Mouse (Mus musculus) heart, postnatal 0 days (tissue): Measurements from ENCODE around the gene Soat2. TPM values are rescaled to one million over a fixed set of nuclear protein-coding genes. Genes with fewer than 3 reads are reported as not detected.

ENCODE experiments used
- ATAC-seq: fragments of 200-750 bp; cut with Nextera tagmentation; 2 replicates; pipeline ENCODE4 v1.8.0; 2017; ENCODE audit warnings: low read depth, moderate number of reproducible peaks, moderate library complexity; ENCODE audit not compliant: insufficient read depth
- DNase-seq: peaks from one replicate; pipeline ENCODE4 v3.0.0-alpha.2; 2016; ENCODE audit warnings: low spot score
- H3K27ac ChIP-seq: fragments of 300-500 bp; sonication (generic); 2 replicates; pipeline ENCODE4 v1.5.1; 2014; ENCODE audit warnings: low read depth, mild to moderate bottlenecking
- H3K27me3 ChIP-seq: fragments of 300-500 bp; sonication (generic); 2 replicates; pipeline ENCODE4 v1.6.1; 2014; ENCODE audit warnings: low read length, mixed read lengths; ENCODE audit not compliant: control insufficient read depth, insufficient read depth
- H3K36me3 ChIP-seq: fragments of 300-500 bp; sonication (generic); replicated peaks from 2 replicates; pipeline ENCODE4 v1.6.1; 2014; ENCODE audit warnings: low read length, mixed read lengths; ENCODE audit not compliant: control insufficient read depth, insufficient read depth
- H3K4me1 ChIP-seq: fragments of 300-500 bp; sonication (generic); 2 replicates; pipeline ENCODE4 v1.6.1; 2014; ENCODE audit warnings: antibody characterized with exemption; ENCODE audit not compliant: control insufficient read depth, insufficient read depth
- H3K4me2 ChIP-seq: fragments of 300-500 bp; sonication (generic); 2 replicates; pipeline ENCODE4 v1.6.1; 2014; ENCODE audit warnings: low read depth, mild to moderate bottlenecking, low read length, moderate library complexity
- H3K4me3 ChIP-seq: fragments of 300-500 bp; sonication (generic); 2 replicates; pipeline ENCODE4 v1.5.1; 2014; ENCODE audit warnings: low read depth, low read length
- H3K9ac ChIP-seq: fragments of 300-500 bp; sonication (generic); replicated peaks from 2 replicates; pipeline ENCODE4 v1.6.1; 2014; ENCODE audit warnings: low read depth, low read length, mixed read lengths
- H3K9me3 ChIP-seq: fragments of 300-500 bp; sonication (generic); replicated peaks from 2 replicates; pipeline ENCODE4 v1.6.1; 2016; ENCODE audit warnings: low read length; ENCODE audit not compliant: control insufficient read depth
- CTCF ChIP-seq: IDR thresholded peaks from 2 replicates; pipeline ENCODE4 v1.5.1; 2016; ENCODE audit warnings: antibody characterized with exemption, control low read depth, low read depth
- EP300 ChIP-seq: IDR thresholded peaks from 2 replicates; pipeline ENCODE4 v1.6.1; 2016; ENCODE audit warnings: antibody characterized with exemption, low read depth
- WGBS: fragments of 180-500 bp; shearing (Covaris S2); extraction: QIAGEN DNeasy Blood & Tissue Kit; methylation state at CpG from one replicate; pipeline ENCODE4 v1.1.7; 2014; 5-methylcytosine and 5-hydroxymethylcytosine counted together
- polyA plus RNA-seq: library from polyadenylated mRNA; unstranded; fragments of >200 nt; fragmentation: Nextera tagmentation; extraction: Ambion mirVana; gene quantifications from 2 replicates; pipeline ENCODE4 v1.2.1, GENCODE M21; 2015
- total RNA-seq: library from RNA; depleted of rRNA; stranded (reverse); fragments of >200 nt; gene quantifications from 2 replicates; pipeline ENCODE4 v1.2.3, GENCODE M21; 2014; ENCODE audit warnings: low replicate concordance; rRNA removed

Gene Soat2
- total and polyA plus RNA-seq, 2 experiments from 2014 or later = 0.14 TPM; not detected in 1

DNA sequence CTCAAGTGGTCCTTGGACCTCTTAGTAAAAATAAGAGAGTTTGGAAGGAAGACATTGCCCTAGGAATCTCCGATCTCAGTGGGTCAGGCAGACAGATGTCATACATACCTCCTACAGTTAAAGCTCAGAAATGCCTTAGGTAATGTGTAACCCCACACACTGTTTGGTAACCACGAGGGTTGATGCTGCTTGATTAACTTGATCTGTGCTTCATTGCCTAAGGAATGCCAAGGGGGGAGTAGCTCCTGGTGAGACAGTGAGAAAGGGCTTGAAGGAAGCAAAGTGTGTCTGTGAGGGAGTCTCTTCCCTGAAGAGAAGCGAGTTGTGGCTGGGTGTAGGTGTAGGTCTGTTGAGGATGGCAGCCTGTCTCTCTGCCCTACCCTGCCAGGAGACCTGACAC is 57.0 kb downstream of the Soat2 start:
- DNase-seq (no peak), ATAC-seq (no peak)
- H3K27ac ChIP-seq = no peak overlapping the region
- H3K4me2 ChIP-seq = no peak overlapping the region
- H3K9me3 ChIP-seq = no peaks in the 10 kb centered on the region
- no peaks in the 10 kb centered on the region for H3K27me3 ChIP-seq
- H3K4me1 ChIP-seq = peaks cover 21% of the 10 kb centered on the region
- 82% methylated on average over 3 of the region's 3 CpGs for WGBS
- H3K36me3 ChIP-seq = peaks cover 56% of the 10 kb centered on the region
- H3K9ac ChIP-seq = no peak overlapping the region
- TF ChIP-seq EP300 (no peak), CTCF (no peak)
- H3K4me3 ChIP-seq = no peak overlapping the region

DNA sequence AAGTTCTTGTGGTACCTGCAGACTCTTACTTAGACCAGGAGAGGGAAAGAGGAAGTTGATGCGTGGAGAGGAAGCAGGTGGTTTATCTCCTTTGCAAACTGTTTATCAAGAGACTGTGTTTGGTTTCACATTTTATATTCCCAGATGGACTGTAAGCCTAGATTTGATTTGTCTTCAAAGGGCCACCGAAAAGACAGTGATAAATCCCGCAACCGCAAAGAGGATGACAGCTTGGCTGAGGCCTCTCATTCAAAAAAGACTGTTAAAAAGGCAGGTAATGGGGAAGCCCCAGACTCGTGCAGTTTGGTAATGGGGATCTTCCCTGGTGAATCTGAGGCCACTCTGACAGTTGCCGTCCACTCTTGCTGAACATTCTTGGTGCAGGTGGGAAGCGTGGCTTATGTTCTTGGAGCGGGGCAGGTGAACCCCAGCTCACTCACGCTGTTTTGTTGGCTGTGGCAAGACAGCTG is 57.8 kb downstream of the Soat2 start:
- Histone ChIP-seq H3K4me2 (no peak overlapping the region), H3K27me3 (no peaks in the 10 kb centered on the region), H3K4me3 (no peak overlapping the region), H3K4me1 (peaks cover 17% of the 10 kb centered on the region), H3K9ac (no peak overlapping the region), H3K9me3 (no peaks in the 10 kb centered on the region), H3K27ac (no peak overlapping the region), H3K36me3 (peaks cover 64% of the 10 kb centered on the region)
- ATAC-seq (no peak), DNase-seq (no peak)
- WGBS = 82% methylated on average over 9 of the region's 9 CpGs
- TF ChIP-seq EP300 (no peak), CTCF (no peak)

DNA sequence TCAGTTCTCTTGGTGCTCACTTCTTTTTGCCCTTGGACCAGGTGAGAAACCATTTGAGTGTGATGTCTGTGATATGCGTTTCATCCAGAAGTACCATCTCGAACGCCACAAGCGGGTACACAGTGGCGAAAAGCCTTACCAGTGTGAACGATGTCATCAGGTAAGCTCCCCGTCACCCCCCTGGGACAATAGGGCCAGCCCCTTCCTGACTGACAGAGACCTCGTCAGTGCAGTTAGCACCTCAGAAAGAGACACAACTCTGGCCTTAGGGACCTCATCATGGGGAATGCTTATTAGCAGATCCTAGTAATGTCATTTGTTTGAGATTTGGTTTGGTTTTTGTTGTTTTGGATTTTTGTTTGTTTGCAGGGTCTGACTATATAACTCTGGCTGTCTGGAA is 58.8 kb downstream of the Soat2 start:
- ATAC-seq = no peak
- WGBS = 91% methylated on average over 8 of the region's 8 CpGs
- Histone ChIP-seq H3K27ac (no peak overlapping the region), H3K27me3 (no peaks in the 10 kb centered on the region), H3K9me3 (no peaks in the 10 kb centered on the region), H3K4me1 (peaks cover 17% of the 10 kb centered on the region), H3K4me2 (no peak overlapping the region), H3K4me3 (no peak overlapping the region), H3K9ac (no peak overlapping the region), H3K36me3 (peaks cover 73% of the 10 kb centered on the region)
- no peak for DNase-seq
- TF ChIP-seq CTCF (no peak), EP300 (no peak)

DNA sequence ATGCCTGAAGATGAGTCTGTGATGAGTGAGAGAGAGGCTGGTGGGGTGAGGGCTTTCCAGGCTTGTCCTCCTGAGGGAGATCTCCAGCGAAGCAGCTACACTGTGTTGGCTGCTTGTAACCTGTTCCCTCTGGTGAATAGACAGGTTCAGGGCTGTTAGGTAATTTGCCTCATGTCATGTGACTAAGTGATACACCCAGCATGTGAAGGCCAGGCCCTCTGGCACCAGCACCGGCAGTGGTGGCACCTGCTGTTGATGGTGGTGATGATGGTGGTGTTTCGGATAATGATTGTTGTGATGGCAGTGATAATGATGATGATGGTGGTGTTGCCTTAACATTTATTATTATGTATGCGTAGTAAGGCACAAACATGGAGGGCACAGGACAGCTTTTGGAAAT is 60.5 kb downstream of the Soat2 start:
- H3K36me3 ChIP-seq = peaks cover 82% of the 10 kb centered on the region

DNA sequence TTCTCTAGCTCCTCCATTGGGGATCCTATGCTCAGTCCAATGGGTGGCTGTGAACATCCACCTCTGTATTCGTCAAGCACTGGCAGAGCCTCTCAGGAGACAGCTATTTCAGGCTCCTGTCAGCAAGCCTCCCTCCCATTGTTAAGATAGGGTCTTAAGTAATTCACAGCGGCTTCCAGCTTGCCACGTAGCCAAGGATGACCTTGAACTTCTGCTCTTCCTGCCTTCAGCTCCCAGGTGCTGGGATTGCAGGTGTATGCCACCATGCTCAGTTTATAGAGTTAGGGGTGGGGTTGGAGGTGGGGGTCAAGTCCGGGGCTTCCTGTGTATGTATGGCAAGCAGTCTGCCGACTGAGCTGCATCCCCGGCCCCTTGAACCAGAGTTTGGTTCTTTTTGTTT is 61.6 kb downstream of the Soat2 start:
- 56% methylated on average over 6 of the region's 6 CpGs for WGBS
- H3K36me3 ChIP-seq = peaks cover 91% of the 10 kb centered on the region
- DNase-seq = no peak
- no peak overlapping the region for H3K9ac ChIP-seq
- TF ChIP-seq EP300 (no peak), CTCF (no peak)
- H3K27ac ChIP-seq = no peak overlapping the region
- no peak overlapping the region for H3K4me2 ChIP-seq
- H3K27me3 ChIP-seq = no peaks in the 10 kb centered on the region
- no peaks in the 10 kb centered on the region for H3K4me1 ChIP-seq
- no peaks in the 10 kb centered on the region for H3K9me3 ChIP-seq
- no peak for ATAC-seq
- no peak overlapping the region for H3K4me3 ChIP-seq

More for the DNA sequence above, 60.5 kb downstream of the Soat2 start:
- DNase-seq (no peak), ATAC-seq (no peak)
- H3K27ac ChIP-seq = no peak overlapping the region
- no peak overlapping the region for H3K9ac ChIP-seq
- TF ChIP-seq EP300 (no peak), CTCF (no peak)
- H3K9me3 ChIP-seq = no peaks in the 10 kb centered on the region
- WGBS = 95% methylated on average over 4 of the region's 4 CpGs
- no peak overlapping the region for H3K4me2 ChIP-seq
- H3K4me3 ChIP-seq = no peak overlapping the region
- H3K4me1 ChIP-seq = 0 out of 2 replicates have a peak, but pooled peaks cover 3% of the 10 kb centered on the region
- H3K27me3 ChIP-seq = no peaks in the 10 kb centered on the region

Other genes with a start within 250 kb of the Soat2 start
- 5.4 TPM in 1 of 2 replicates, not detected in the other for gene Krt4, start 225.8 kb upstream of the Soat2 start, total RNA-seq
- 0.12 TPM in 1 of 2 replicates, not detected in the other for gene Krt4, start 225.8 kb upstream of the Soat2 start, polyA plus RNA-seq
- not detected in 2 replicates for gene Krt79, start 210.2 kb upstream of the Soat2 start, total RNA-seq
- 0.31 and 0.44 TPM in 2 replicates for gene Krt79, start 210.2 kb upstream of the Soat2 start, polyA plus RNA-seq
- gene Krt78, start 196.2 kb upstream of the Soat2 start, total RNA-seq = not detected in 2 replicates
- gene Krt78, start 196.2 kb upstream of the Soat2 start, polyA plus RNA-seq = not detected in 2 replicates
- 19.0 and 110 TPM in 2 replicates for gene Krt8, start 146.0 kb upstream of the Soat2 start, total RNA-seq
- gene Krt8, start 146.0 kb upstream of the Soat2 start, polyA plus RNA-seq = 7.2 and 10.0 TPM in 2 replicates
- 12.9 and 75.9 TPM in 2 replicates for gene Krt18, start 122.3 kb upstream of the Soat2 start, total RNA-seq
- 15.0 and 15.3 TPM in 2 replicates for gene Krt18, start 122.3 kb upstream of the Soat2 start, polyA plus RNA-seq
- gene Eif4b, start 76.8 kb upstream of the Soat2 start, total RNA-seq = 109 and 110 TPM in 2 replicates
- 40.6 and 46.0 TPM in 2 replicates for gene Eif4b, start 76.8 kb upstream of the Soat2 start, polyA plus RNA-seq
- 40.3 and 57.9 TPM in 2 replicates for gene Tns2, start 50.1 kb upstream of the Soat2 start, total RNA-seq
- 21.9 and 24.6 TPM in 2 replicates for gene Tns2, start 50.1 kb upstream of the Soat2 start, polyA plus RNA-seq
- 20.0 and 22.8 TPM in 2 replicates for gene Spryd3, start 14.3 kb upstream of the Soat2 start, total RNA-seq
- 15.1 and 16.0 TPM in 2 replicates for gene Spryd3, start 14.3 kb upstream of the Soat2 start, polyA plus RNA-seq
- gene Igfbp6, start 6.2 kb upstream of the Soat2 start, total RNA-seq = 30.5 and 35.4 TPM in 2 replicates
- gene Igfbp6, start 6.2 kb upstream of the Soat2 start, polyA plus RNA-seq = 24.0 and 24.2 TPM in 2 replicates
- 31.1 and 38.4 TPM in 2 replicates for gene Zfp740, start 52.7 kb downstream of the Soat2 start, total RNA-seq
- gene Zfp740, start 52.7 kb downstream of the Soat2 start, polyA plus RNA-seq = 17.7 and 18.8 TPM in 2 replicates
- gene Csad, start 54.2 kb downstream of the Soat2 start, total RNA-seq = 43.9 and 64.7 TPM in 2 replicates
- 27.7 and 33.1 TPM in 2 replicates for gene Csad, start 54.2 kb downstream of the Soat2 start, polyA plus RNA-seq
- 0.23 and 1.1 TPM in 2 replicates for gene Itgb7, start 81.4 kb downstream of the Soat2 start, total RNA-seq
- gene Itgb7, start 81.4 kb downstream of the Soat2 start, polyA plus RNA-seq = 0.79 and 0.92 TPM in 2 replicates
- gene Rarg, start 107.0 kb downstream of the Soat2 start, total RNA-seq = 8.9 and 9.7 TPM in 2 replicates
- 5.4 and 6.0 TPM in 2 replicates for gene Rarg, start 107.0 kb downstream of the Soat2 start, polyA plus RNA-seq
- not detected in 2 replicates for gene Gm9918, start 120.0 kb downstream of the Soat2 start, total RNA-seq
- not detected in 2 replicates for gene Gm9918, start 120.0 kb downstream of the Soat2 start, polyA plus RNA-seq
- 35.6 and 53.5 TPM in 2 replicates for gene Mfsd5, start 128.9 kb downstream of the Soat2 start, total RNA-seq
- gene Mfsd5, start 128.9 kb downstream of the Soat2 start, polyA plus RNA-seq = 31.4 and 34.1 TPM in 2 replicates
- 11.6 and 15.3 TPM in 2 replicates for gene Espl1, start 145.7 kb downstream of the Soat2 start, total RNA-seq
- 2.3 and 3.7 TPM in 2 replicates for gene Espl1, start 145.7 kb downstream of the Soat2 start, polyA plus RNA-seq
- gene Pfdn5, start 175.6 kb downstream of the Soat2 start, total RNA-seq = 90.7 and 148 TPM in 2 replicates
- 344 and 362 TPM in 2 replicates for gene Pfdn5, start 175.6 kb downstream of the Soat2 start, polyA plus RNA-seq
- gene Myg1, start 181.2 kb downstream of the Soat2 start, total RNA-seq = 35.6 and 60.5 TPM in 2 replicates
- 39.0 and 41.1 TPM in 2 replicates for gene Myg1, start 181.2 kb downstream of the Soat2 start, polyA plus RNA-seq
- 25.9 and 59.6 TPM in 2 replicates for gene Aaas, start 200.2 kb downstream of the Soat2 start, total RNA-seq
- gene Aaas, start 200.2 kb downstream of the Soat2 start, polyA plus RNA-seq = 18.8 and 20.4 TPM in 2 replicates
- gene Sp7, start 216.7 kb downstream of the Soat2 start, total RNA-seq = not detected in 2 replicates
- not detected in 2 replicates for gene Sp7, start 216.7 kb downstream of the Soat2 start, polyA plus RNA-seq